Mouse (Mus musculus): ENCODE measurements around the gene Mtmr6.
"Not testable (repeated sequence)": the region's sequence is repeated elsewhere in the genome, so short reads cannot be mapped to it uniquely, and the experiment has no call there.

Mtmr6 gene

DNA sequence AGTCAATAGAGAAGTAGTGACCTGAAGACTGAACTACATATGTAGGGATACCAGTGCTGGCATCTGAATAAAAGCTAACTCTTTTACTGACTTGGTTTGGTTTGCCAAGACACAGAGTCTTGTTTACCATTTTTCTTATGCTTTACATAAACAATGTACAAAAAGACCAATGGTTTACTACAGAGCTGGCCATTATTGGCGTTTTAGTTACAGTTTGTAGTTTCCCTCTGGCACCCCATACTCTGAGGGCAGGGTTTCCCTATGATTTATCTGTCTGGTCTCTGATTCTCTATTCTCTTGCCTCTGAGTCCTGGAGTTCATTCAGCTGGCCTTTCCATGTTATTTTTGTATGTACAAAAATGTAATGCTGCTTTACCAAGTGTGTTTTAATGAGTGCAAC is 30.5 kb downstream of the Mtmr6 start:
- no peak for DNase-seq (ENCODE audit: low read depth)

DNA sequence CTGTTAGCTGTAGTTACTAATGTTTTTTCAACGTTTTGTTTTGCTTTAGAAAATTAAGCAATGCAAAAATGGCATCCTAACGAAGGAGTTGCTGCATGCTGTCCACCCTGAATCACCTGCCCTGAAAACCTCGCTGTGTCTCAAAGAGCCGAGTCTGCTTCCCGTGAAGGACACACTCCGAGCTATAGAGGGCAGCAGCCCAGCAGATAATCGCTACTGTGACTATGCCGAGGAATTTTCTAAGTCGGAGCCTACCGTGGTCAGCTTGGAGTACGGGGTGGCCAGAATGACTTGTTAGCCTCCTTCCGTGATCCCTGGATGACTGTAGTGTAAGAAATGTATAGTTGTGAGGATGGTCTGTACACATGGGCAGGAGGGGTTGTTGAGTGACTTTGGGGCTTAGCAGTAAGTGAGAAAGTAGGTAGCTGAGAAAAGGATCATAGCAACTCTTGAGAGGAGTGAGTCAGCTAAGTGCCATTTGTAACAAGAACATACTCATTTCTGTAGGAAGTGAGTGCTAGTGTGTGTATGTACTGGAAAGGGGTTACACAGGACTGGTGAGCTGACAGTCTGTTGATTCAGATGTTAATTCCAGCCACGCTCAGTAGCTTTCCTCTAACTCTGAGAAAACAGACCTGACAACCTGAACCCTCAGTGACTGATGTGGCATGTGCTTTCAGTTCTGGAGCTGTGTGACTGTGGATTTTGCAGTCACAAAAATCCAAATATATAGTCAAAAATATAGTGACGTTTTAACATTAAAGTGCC is 35.4 kb downstream of the Mtmr6 start:
- no peak for DNase-seq (ENCODE audit: low read depth)

GRCm38 (mm10) chr14:60301024-60301423 is 36.0 kb downstream of the Mtmr6 start:
- DNase-seq (ENCODE audit: low read depth), result no peak

DNA sequence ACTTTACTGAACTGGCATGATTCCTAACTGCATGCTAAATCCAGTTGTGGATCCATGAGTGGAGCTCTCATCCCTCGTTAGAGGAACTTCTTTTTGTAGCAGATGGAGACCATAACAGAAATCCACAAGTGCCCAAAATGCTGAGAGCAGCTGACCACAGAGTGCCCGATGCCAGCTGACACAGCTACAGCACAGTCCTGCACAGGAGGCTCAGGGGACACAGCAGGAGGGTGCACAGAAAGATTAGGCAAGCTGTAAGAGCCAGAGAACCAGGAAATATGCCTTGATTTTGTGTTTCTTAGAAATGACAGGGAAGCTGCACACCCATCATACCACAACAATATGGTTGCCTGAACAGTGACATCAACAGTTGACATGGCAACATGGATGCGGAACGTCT is 37.4 kb downstream of the Mtmr6 start:
- no peak for DNase-seq (ENCODE audit: low read depth)

- DNase-seq (ENCODE audit: low read depth), result no peak
Measured at GRCm38 (mm10) chr14:60304441-60305220, 39.6 kb downstream of the Mtmr6 start.

GRCm38 (mm10) chr14:60308113-60308512 is 43.1 kb downstream of the Mtmr6 start:
- peak; percentile 24 for DNase-seq (ENCODE audit: low read depth)

GRCm38 (mm10) chr14:60310691-60311090 is 45.7 kb downstream of the Mtmr6 start:
- DNase-seq (ENCODE audit: low read depth), result no peak

GRCm38 (mm10) chr14:60319231-60319630 is 54.2 kb downstream of the Mtmr6 start:
- no peak for DNase-seq (ENCODE audit: low read depth)

DNA sequence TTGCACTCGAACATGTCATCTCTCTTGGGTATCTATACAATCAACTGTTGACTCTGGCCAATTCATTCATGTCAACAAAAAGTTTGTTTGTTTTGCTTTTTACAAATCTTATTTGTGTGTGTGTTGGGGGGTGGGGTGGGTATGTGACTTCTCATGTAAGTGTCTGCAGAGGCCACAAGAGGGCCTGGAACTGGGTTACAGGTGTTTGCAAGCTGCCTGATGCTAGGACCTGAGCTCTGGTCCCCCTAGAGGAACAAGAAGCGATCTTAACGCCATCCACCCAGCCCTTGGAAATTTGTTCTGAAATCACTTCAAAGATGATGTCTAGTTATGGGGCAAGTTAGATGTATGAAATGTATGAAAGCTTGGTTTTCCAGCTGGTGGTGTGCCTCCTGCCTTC is 55.8 kb downstream of the Mtmr6 start:
- DNase-seq (ENCODE audit: low read depth), result no peak

DNA sequence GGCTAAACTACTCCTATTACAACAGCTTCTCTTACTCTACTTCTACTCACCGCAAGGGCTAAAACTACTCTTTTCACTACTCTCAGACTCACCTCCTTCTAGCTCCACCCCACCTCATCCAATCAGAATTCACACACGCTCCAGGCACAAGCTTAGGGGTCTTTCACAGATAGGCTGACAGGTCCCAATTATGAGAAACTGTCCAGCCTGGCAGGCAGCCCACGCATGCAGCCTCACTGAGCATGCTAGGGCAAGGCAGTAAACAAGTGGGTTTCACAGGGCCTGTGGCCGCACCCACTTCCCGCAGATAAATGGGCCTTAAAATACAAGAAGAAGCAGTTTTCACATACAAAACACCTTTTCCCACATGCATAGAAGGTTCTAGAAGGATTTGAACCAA is 75.0 kb downstream of the Mtmr6 start:
- not testable (repeated sequence) for DNase-seq (ENCODE audit: low read depth)

GRCm38 (mm10) chr14:60340570-60340969 is 75.5 kb downstream of the Mtmr6 start:
- no peak for DNase-seq (ENCODE audit: low read depth)

GRCm38 (mm10) chr14:60345326-60345876 is 80.4 kb downstream of the Mtmr6 start:
- DNase-seq (ENCODE audit: low read depth), result no peak
